Mouse (Mus musculus): Measurements from ENCODE around the gene Pibf1.

GRCm38 (mm10) chr14:99159940-99160339, 60.7 kb downstream of the Pibf1 start:
- TF ChIP-seq TCF3 (IDR thresholded peaks at IDR 0.05; ENCODE audit: insufficient read length, low read depth) (no peak), CEBPB (IDR thresholded peaks at IDR 0.05; ENCODE audit: insufficient read depth, poor library complexity, severe bottlenecking) (no peak)

All from myocyte (in vitro differentiated cells).